Mouse (Mus musculus) lung, postnatal 4 days (tissue): ENCODE data around the gene Usp21.
A peak's percentile ranks its signal among the peaks of the same experiment; 100 is the strongest.
"Not testable (repeated sequence)": the region's sequence is repeated elsewhere in the genome, so short reads cannot be mapped to it uniquely, and the experiment has no call there.

ENCODE experiments used
- DNase-seq, 2 experiments: peaks; one replicate each; pipeline ENCODE4 v3.0.0; 2021

The Usp21 gene

DNA sequence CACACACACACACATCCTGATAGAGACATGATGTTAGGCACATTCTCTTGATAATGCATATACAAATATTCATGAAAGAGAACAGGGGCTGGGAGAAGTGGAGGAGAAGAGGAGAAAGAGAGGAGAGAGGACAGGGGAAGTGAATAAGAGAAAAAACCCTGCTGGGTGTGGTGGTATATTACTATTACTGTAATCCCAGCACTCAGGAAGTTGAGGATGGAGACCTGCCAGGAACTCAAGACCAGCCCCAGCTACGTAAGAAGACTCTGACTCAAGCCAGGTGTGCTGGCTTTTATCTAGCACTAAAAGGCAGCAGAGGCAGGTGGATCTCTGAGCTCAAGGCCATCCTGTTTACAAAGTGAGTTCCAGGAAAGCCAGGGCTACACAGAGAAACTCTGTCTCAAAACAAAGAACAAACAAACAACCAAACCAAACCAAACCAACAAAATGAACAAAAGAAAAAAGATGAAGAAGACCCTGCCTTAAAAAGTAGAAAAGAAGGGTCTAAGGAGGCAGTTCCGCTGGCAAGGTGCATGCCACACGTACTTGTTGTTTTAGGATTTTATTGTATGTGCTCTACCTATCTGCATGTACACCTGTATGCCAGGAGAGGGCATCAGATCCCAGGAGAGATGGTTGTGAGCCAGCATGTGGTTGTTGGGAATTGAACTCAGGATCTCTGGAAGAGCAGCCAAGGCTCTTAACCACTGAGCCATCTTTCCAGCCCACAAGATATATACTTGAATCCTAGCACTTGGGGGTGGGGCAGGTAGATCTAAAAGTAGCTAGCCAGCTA lies 23.9 kb downstream of the Usp21 start:
- DNase-seq = no peak

DNA sequence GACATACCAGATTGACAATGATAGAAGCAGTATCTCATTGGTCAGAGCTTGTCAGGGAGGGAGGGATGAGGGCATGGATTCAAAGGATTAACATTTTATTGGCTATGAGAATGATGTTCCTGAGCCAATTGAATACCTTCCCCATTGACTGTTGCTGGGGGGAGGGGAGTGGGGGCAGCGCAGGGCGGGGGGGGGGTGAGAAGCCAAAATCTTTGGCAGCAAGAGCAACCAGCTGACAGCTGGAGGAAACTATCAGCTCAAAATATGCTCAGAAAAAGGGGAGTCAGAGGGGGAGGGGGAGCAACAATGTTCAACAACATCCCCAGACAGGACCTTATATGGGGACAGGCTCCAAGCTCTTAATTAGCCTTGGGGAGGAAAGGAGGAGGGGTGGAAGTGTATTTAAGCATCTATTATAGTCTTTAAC lies 24.6 kb downstream of the Usp21 start:
- peak; percentile 62 to 65 for DNase-seq

GRCm38 (mm10) chr1:171262594-171263130 lies 25.1 kb downstream of the Usp21 start:
- peak; percentile 81 to 88 for DNase-seq

DNA sequence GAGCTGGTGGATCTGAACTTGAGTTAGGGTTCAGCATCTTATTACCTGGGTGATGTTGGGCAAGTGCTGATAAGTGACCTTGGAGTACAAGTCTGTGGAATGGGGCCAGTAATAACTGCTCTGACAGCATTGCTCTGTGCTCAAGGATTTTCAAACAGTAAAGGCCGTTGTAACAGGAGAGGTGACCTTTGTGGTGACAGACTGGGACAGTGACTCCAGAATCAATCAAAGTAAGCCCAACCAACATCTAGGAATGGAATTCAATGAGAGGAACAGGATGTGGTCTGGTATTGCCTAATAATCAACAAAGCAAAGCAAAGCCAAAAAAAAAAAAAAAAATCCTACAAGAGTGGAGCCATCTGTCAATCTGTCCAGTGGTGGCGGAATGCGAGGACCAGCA lies 27.5 kb downstream of the Usp21 start:
- DNase-seq = peak in 1 of 2 experiments; percentile 67

DNA sequence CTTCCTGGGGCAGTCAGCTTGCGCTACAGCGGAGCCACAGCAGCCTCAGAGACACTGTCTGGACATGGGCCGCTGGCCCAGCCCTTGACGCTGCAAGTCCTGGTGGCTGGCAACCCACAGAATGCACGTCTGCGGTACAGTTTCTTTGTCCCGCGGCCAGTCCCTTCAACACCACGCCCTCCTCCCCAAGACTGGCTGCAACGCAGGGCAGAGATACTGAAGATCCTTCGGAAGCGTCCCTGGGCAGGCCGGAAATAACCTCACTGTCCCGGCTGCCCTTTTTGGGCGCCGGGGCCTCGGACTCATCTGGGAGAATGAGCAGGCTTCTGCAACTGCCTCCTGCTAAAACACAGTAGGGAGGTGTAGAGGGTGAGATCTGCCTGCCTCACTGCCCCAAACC lies 28.9 kb downstream of the Usp21 start:
- DNase-seq = no peak

DNA sequence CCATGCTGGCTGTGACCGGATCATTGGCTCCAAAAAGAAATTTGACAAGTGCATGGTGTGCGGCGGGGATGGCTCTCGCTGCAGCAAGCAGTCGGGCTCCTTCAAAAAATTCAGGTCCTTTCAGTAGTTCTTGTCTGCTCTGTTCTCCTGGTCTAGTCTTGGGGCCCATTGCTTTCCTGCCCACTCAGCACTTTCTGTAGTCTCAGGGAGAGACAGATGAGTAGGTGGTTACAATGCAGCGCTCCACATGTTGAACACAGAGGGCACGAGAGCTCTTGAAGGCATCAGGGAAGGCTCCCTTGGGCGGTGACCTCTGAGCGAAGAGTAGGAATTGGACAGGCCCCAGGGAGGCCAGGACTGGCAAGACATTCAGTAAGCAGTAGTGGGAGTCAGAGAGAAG lies 30.0 kb downstream of the Usp21 start:
- DNase-seq = no peak

DNA sequence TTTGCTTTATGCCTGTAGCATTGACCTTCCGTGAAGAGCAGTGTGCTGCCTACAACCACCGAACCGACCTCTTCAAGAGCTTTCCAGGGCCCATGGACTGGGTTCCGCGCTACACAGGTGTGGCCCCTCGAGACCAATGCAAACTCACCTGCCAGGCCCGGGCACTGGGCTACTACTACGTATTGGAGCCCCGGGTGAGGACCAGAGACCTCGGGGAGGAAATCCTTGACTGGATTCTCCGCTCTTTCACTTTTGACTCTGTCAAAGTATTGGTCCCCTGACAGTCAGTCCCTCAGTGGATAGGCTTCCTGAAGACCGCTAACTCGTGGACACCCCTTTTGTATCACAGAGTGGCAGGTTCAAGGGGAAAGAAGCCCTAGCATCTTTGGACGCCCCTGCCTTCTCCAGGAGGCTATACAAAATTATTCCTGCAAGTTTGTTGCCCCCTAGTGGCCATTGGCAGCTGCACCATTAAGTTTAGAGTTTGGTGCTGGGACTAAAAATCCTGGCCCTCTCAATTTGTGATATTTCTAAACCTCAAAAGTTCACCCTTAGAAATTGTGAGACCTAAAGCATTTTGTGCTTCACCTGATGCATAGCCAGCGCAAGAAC lies 30.7 kb downstream of the Usp21 start:
- DNase-seq = peak; percentile 22 to 76

GRCm38 (mm10) chr1:171256095-171256818 lies 31.5 kb downstream of the Usp21 start:
- DNase-seq = no peak

DNA sequence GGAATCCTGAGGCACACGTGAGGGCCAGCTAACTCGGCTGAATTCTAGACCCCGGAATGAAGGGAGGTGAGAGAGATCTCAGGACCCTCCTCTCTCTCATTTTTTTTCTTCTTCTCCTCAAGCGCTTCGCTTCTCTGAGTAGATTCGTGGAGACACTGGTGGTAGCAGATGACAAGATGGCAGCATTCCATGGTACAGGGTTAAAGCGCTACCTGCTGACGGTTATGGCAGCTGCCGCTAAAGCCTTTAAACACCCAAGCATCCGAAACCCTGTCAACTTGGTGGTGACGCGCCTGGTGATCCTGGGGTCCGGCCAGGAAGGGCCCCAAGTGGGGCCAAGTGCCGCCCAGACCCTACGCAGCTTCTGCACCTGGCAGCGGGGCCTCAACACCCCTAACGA lies 35.4 kb downstream of the Usp21 start:
- no peak for DNase-seq

GRCm38 (mm10) chr1:171251594-171252324 lies 36.0 kb downstream of the Usp21 start:
- peak; percentile 42 to 63 for DNase-seq

DNA sequence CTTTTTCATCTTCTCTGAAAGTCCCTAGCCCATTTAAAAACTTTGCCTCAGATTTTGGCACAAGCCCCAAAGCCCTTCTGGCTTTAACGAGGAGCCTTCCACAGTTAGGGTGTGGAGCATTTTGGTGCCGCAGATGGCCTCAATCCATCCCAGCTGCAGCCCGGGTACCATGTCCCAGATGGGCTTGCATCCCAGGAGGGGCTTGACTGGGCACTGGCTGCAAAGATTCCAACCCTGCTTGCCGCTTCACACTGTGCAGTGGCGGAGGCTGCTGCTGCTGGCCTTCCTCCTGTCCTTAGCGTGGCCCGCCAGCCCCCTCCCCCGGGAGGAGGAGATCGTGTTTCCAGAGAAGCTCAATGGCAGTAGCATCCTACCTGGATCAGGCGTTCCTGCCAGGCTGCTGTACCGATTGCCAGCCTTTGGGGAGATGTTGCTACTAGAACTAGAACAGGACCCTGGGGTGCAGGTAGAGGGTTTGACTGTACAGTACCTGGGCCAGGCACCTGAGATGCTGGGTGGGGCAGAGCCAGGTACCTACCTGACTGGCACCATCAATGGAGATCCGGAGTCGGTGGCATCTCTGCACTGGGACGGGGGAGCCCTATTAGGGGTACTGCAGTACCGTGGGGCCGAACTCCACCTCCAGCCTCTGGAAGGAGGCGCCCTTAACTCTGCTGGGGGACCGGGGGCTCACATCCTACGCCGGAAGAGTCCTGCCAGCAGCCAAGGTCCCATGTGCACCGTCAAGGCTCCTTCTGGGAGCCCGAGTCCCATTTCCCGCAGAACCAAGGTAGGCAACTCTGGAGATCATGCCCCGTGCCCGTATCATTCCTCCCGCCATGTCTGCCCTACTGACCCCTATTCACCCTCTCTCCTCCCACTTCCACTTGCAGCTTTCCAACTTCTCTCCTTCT lies 36.9 kb downstream of the Usp21 start, which contains the start of gene Ndufs2:
Gene Ndufs2 (minus strand): TSS at position 709 of the 914 bp plus-strand sequence.
- DNase-seq = peak in 1 of 2 experiments; percentile 18

DNA sequence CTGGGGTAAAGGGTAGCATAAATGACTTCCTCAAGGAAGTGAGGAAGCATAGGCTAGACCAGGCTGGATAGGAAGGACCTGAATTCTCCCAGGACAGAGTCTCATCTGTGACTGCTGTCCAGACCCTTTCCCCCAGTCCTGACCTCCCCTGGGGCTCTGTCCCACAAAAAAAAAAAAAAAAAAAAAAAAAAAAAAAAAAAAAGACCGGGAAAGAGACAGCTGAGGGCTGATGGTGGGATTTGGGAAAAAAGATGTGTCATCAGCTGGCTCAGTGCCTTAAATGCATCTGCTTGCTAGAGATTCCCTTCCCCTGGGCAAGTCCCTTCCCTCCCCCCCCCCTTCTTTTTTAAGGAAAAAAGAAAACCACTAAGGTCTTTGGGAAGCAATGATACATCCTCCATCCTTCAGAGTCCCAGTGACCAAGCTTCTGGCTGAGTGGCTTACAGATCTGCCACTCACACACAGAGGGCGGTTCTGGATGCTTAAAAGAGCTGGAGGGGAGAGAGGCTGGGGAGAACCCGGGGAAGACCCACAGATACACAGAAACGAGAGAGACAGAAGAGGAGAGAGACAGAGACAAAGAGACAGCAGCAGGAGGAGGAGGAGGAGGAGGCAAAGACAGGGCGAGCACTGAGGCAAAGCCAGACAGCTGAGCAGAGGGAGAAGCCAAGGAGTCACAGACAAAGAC lies 37.7 kb downstream of the Usp21 start, which contains the start of gene Adamts4:
Gene Adamts4 (plus strand): TSS at position 509 of the 688 bp plus-strand sequence.
- DNase-seq = peak; percentile 59 to 65

- DNase-seq = peak in 1 of 2 experiments; percentile 35
Observed at GRCm38 (mm10) chr1:171248386-171249226, 39.2 kb downstream of the Usp21 start.

DNA sequence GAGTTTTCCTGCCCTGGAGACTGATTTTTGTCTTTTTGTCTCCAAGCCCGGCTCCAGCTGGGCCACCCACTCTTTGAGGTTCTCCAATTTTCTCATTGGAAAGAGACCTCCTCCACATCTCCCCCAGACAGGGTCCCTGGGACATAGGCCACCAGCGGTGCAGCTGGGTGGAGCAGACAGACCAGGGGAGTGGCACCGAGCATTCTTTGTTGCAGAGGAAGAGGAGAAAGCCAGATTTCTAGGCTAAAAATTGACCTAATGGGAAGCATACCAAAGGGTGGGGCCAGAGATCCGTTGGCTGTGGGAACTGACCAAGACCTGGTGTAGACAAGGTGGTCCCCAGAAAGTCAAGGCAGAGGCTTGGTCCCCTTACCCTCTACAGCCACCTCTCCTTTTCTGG lies 39.9 kb downstream of the Usp21 start:
- peak in 1 of 2 experiments; percentile 34 for DNase-seq

GRCm38 (mm10) chr1:171247453-171247841 lies 40.3 kb downstream of the Usp21 start:
- no peak for DNase-seq

GRCm38 (mm10) chr1:171246709-171247452 lies 40.9 kb downstream of the Usp21 start:
- DNase-seq = peak; percentile 97 to 98

DNA sequence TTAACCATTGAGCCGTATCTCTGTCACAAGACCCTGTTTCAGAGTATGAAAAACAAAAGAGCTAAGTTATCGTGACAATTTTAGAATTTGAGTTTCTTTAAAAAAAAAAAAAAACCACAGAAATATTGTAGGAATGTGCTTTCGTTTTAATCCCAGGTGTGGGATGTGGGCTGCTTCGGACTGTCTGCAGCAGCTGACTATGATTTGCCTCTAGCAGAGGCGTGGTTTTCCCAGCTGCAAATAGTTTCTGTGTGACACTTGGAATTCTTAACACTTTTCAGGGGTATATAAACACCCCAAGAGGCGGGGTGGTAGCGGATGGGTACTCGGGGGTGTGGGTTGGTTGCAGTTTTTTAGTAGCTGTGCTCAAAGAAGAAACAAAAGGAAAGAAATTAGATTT lies 42.4 kb downstream of the Usp21 start:
- no peak for DNase-seq

GRCm38 (mm10) chr1:171241952-171242351 lies 45.8 kb downstream of the Usp21 start:
- DNase-seq = not testable (repeated sequence)

DNA sequence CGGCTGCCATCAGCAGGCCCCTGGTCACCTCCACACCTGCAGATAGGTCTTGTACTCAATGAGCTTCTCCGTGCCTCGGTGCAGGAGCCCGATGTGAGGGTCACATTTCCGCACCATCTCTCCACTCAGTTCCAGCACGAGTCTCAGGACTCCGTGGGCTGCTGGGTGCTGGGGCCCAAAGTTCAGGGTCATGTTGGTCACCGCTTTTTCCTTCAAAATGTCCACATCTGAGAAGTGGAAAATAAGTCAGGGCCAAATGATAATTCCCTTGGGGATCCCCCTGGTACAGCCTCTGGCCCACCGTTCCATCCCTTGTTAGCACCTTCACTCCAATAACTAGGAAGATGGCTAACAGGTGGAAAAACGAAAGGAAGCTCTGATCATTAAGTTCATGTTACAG lies 46.9 kb downstream of the Usp21 start:
- DNase-seq = no peak
